In the genomic region with DNA sequence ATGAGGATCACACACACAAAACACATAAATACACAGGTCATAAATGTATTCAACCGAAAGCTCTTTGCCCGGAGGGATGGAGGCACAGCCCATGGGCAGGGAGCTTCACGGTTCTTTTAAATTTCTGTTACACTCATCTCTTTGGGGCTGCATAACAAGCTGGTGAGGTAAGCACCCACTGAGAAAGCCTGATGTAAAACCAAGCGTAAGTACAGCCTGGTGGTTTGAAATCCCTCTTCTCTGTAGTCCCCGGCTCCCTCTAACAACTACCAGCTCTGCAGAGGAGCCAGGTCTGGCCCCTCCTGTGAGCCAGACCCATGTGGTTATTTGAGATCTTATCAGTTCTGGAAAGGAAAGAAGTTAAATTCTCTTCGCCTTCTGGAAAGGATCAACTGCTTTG, we compare ENCODE assay signal across 23 mouse cellular contexts. TPM values are rescaled to one million over a fixed set of nuclear protein-coding genes. Genes with fewer than 3 reads are reported as not detected.
DNase-seq lines count a peak whose midpoint lies in the region; ATAC-seq and TF ChIP-seq lines count a peak whose summit lies in the region.
"Had no signal": no experiment of that assay in that cellular context is flagged by ENCODE, and none has a peak within 500 bp of the region (broad histone marks: within the 10 kb centered on the region; RNA-seq: fewer than 3 reads in every experiment).

No protein-coding gene starts in this region.

- H3K9me3 ChIP-seq in liver, postnatal 0 days (ENCODE audit: low read length), result no peaks in the 10 kb centered on the region
- no peaks in the 10 kb centered on the region for H3K9me3 ChIP-seq in neural tube, embryonic 14.5 days (ENCODE audit: control insufficient read depth, low read length)
- H3K9me3 ChIP-seq: G1E; heart, embryonic 10.5 days; intestine, embryonic 15.5 days; kidney, embryonic 15.5 days; liver, embryonic 12.5 days had no signal

- H3K9ac ChIP-seq in liver, postnatal 0 days (replicated peaks), result no peak overlapping the region
- no peak overlapping the region for H3K9ac ChIP-seq in neural tube, embryonic 14.5 days (replicated peaks; ENCODE audit: low read depth, low read length)
- H3K9ac ChIP-seq: hindbrain, embryonic 14.5 days; intestine, embryonic 15.5 days; kidney, embryonic 15.5 days; liver, embryonic 12.5 days had no signal

- no peak overlapping the region for H3K4me3 ChIP-seq in liver, postnatal 0 days (ENCODE audit: low read depth, low read length)
- H3K4me3 ChIP-seq in neural tube, embryonic 14.5 days (ENCODE audit: low read depth, low read length), result no peak overlapping the region
- H3K4me3 ChIP-seq: heart, embryonic 10.5 days; intestine, embryonic 15.5 days; kidney, embryonic 15.5 days; layer of hippocampus, adult 2 months; left cerebral cortex, adult 2 months; liver, embryonic 12.5 days had no signal

- H3K36me3 ChIP-seq in liver, postnatal 0 days (replicated peaks; ENCODE audit: insufficient read depth, low read length), result no peaks in the 10 kb centered on the region
- no peaks in the 10 kb centered on the region for H3K36me3 ChIP-seq in neural tube, embryonic 14.5 days (ENCODE audit: control insufficient read depth, insufficient read depth, low read length)
- H3K36me3 ChIP-seq: G1E; heart, embryonic 10.5 days; intestine, embryonic 15.5 days; kidney, embryonic 15.5 days; liver, embryonic 12.5 days had no signal

- no peaks in the 10 kb centered on the region for H3K27me3 ChIP-seq in liver, postnatal 0 days (ENCODE audit: insufficient read depth, low read length)
- H3K27me3 ChIP-seq in neural tube, embryonic 14.5 days (ENCODE audit: control insufficient read depth, insufficient read depth, low read length), result no peaks in the 10 kb centered on the region
- H3K27me3 ChIP-seq: intestine, embryonic 15.5 days; kidney, embryonic 15.5 days had no signal

- TF ChIP-seq CTCF in liver, postnatal 0 days (IDR thresholded peaks at IDR 0.05; ENCODE audit: low read depth), result no peak

- intact Hi-C loops in gastrocnemius, postnatal 36 days (cut with DNase I), result no loop called here

- DNase-seq in embryo, embryonic 11 days, result peak; percentile 32
- DNase-seq in embryo, embryonic 9.5 days (ENCODE audit: extremely low spot score), result no peak
- DNase-seq in liver, postnatal 0 days, result peak; percentile 3
- DNase-seq in liver, result no peak
- peak; percentile 45 for DNase-seq in forelimb bud, embryonic 11.5 days (ENCODE audit: low read depth, low spot score)
- no peak for DNase-seq in layer of hippocampus, adult 8-10 months (ENCODE audit: low spot score in 2 of 2)
- DNase-seq in gastrocnemius, postnatal 36 days, result no peak
- DNase-seq: adrenal gland, adult 2 months; cerebellum, postnatal 25 days; gastrocnemius, postnatal 25 days; heart, postnatal 10 days; thymus, postnatal 14 days had no signal

- H3K27ac ChIP-seq in liver, postnatal 0 days (ENCODE audit: low read depth), result no peak overlapping the region
- H3K27ac ChIP-seq in neural tube, embryonic 14.5 days (ENCODE audit: low read depth, low read length), result no peak overlapping the region
- H3K27ac ChIP-seq: heart, embryonic 10.5 days; hindbrain, embryonic 14.5 days; intestine, embryonic 15.5 days; kidney, embryonic 15.5 days; layer of hippocampus, adult 2 months; left cerebral cortex, adult 2 months; liver, embryonic 12.5 days had no signal

- 64% methylated on average over 6 of the region's 6 CpGs for WGBS in liver, postnatal 0 days (ENCODE audit: insufficient replicate concordance)
- WGBS in neural tube, embryonic 14.5 days, result 29% methylated on average over 6 of the region's 6 CpGs

- no peak for TF ChIP-seq EP300 in liver, postnatal 0 days (IDR thresholded peaks at IDR 0.05; ENCODE audit: low read depth)

- no peak for ATAC-seq in liver, postnatal 0 days
- peak; percentile 41; the same call in 1 of the 2 replicates for ATAC-seq in neural tube, embryonic 14.5 days (ENCODE audit: low read depth)
- ATAC-seq: CD4-positive, CD25-positive, alpha-beta regulatory T cell, adult 4 months; intestine, embryonic 15.5 days; liver, embryonic 12.5 days; lung, postnatal 0 days had no signal

- 0 out of 2 replicates have a peak, but pooled peaks cover 4% of the 10 kb centered on the region for H3K4me1 ChIP-seq in liver, postnatal 0 days (ENCODE audit: insufficient read depth)
- H3K4me1 ChIP-seq in neural tube, embryonic 14.5 days (ENCODE audit: control insufficient read depth, insufficient read depth, low read length), result peaks cover 3% of the 10 kb centered on the region; the same call in 1 of the 2 replicates

- no peak overlapping the region for H3K4me2 ChIP-seq in liver, postnatal 0 days (ENCODE audit: low read depth, low read length)
- H3K4me2 ChIP-seq in neural tube, embryonic 14.5 days (ENCODE audit: low read depth, low read length), result no peak overlapping the region
- H3K4me2 ChIP-seq: hindbrain, embryonic 14.5 days; intestine, embryonic 15.5 days; kidney, embryonic 15.5 days; liver, embryonic 12.5 days had no signal

RNA-seq across cellular contexts. Expression of a gene that starts 31.2 kb away (rescaled TPM):
- polyA plus RNA-seq in liver, postnatal 0 days (2015; fragmentation: Nextera tagmentation; extraction: Ambion mirVana), result 5.5 and 5.6 TPM in 2 replicates
- polyA plus RNA-seq in neural tube, embryonic 14.5 days (2014; fragmentation: Nextera tagmentation; extraction: Ambion mirVana), result 1.7 and 1.9 TPM in 2 replicates
- 10 to 100 TPM; 68.0 to 99.9 (median 83.6) TPM for total RNA-seq in layer of hippocampus, adult 8-10 months (2022)
- 100 to 1,000 TPM in 1 of 2 experiments, 10 to 100 TPM in 1; 80.3 to 112 TPM for total RNA-seq in gastrocnemius, postnatal 36 days (2021)

Comparison
In these comparisons a context has a peak if more than half of its experiments do, and no peak if none do; other contexts are left out.
1. DNase-seq: peak in embryo, embryonic 11 days (single experiment), liver, postnatal 0 days (single experiment) and forelimb bud, embryonic 11.5 days (single experiment); none in embryo, embryonic 9.5 days (single experiment), liver (single experiment), layer of hippocampus, adult 8-10 months (0 of 2) and gastrocnemius, postnatal 36 days (0 of 2).